Mouse (Mus musculus): ENCODE results near the gene Cxcl15. TPM values are rescaled to one million over a fixed set of nuclear protein-coding genes. Genes with fewer than 3 reads are reported as not detected.
A peak's percentile ranks its signal among the peaks of the same experiment; 100 is the strongest.
"Not testable (repeated sequence)": the region's sequence is repeated elsewhere in the genome, so short reads cannot be mapped to it uniquely, and the experiment has no call there.

Gene Cxcl15
- total RNA-seq, 1 experiment from 2014 or later, result not detected

GRCm38 (mm10) chr5:90789306-90790073 lies 4.8 kb upstream of the Cxcl15 start:
- DNase-seq, result peak; percentile 59

DNA sequence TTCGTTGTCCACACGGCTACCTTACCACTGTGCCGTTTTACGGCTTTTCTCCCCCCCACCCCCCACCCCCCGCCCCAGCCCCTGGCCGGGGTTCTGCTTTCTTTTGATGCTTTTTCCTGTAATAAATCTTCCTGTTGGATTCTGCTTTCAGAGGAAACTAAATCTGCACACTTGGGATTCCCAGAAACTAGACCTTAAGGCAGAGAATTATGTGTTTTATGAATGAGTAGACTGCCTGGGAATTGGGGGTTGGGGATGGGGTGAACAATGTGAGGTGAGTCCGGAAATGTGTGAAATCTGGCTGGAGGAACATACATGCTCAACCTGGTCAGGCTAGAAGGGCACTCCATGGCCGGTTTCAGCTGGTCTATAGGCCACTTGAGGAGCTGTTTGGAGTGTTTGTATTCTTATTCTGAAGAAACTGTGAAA lies 4.2 kb upstream of the Cxcl15 start:
- DNase-seq, result no peak

- not testable (repeated sequence) for DNase-seq
Observed at GRCm38 (mm10) chr5:90795392-90795791, 1.1 kb downstream of the Cxcl15 start.

- no peak for DNase-seq
Observed at GRCm38 (mm10) chr5:90804574-90804973, 10.2 kb downstream of the Cxcl15 start.

GRCm38 (mm10) chr5:90806050-90806449 lies 11.7 kb downstream of the Cxcl15 start:
- no peak for DNase-seq

GRCm38 (mm10) chr5:90807176-90807950 lies 13.0 kb downstream of the Cxcl15 start:
- DNase-seq, result no peak

GRCm38 (mm10) chr5:90819756-90820155 lies 25.4 kb downstream of the Cxcl15 start:
- no peak for DNase-seq

DNA sequence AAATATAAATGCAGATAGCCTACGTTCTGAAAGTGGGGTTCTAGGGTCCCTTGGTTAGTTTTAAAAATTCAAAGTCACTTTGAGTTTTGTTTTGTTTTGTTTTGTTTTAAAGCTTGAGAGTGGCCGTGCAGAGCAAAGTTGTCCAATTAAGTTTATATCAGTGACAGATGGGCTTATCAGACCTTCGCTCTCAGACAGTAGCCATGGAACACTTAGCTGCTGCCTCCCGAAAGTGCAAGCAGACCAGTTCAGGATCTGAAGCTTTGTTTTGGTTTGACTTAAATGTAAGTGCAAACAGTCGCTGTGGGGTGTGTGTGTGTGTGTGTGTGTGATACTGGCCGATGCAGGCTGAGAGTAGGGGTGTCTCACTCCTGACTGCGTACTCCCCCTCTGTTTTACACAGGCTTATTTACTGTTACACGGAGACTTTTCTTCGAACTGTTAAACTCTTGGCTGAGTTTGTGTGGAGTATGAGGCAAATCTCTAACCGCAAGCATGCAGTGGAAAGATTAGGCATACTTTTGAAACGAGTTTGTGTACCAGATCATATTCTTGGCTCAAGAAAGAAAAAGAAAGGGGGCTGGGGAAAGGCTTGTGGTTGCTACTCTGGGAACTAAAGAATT lies 37.9 kb downstream of the Cxcl15 start:
- no peak for DNase-seq

DNA sequence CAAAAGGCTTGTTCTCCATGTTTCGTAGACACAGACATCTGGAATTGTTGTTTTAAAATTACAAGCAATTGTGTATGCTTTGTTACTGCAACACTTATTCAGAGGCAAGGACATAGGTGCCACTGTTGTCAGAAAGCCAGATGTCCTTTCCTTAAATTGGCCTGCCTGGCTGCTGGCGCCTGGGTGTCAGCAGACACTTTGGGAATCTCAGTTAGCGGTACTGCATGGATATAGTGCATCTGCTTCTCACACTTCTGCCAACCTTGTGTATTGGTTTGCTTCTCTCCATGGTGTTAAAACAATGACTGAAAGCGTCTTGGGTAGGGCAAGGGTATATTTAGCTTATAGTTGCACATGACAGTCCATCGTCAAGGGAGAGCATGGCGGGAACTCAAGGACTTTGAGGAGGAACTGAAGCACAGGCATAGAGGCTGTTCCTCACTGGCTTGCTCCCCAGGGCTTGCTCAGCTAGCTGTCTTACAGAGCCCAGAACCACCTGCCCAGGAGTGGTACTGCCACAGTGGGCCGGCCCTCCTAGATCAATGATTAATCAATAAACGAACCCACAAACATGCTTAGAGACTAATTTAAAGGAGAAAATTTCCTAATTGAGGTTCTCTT lies 38.5 kb downstream of the Cxcl15 start:
- no peak for DNase-seq

GRCm38 (mm10) chr5:90834436-90834835 lies 40.1 kb downstream of the Cxcl15 start:
- DNase-seq, result no peak

- no peak for DNase-seq
Observed at GRCm38 (mm10) chr5:90838582-90838981, 44.2 kb downstream of the Cxcl15 start.

- DNase-seq, result no peak
Observed at GRCm38 (mm10) chr5:90840902-90841869, 46.9 kb downstream of the Cxcl15 start.

GRCm38 (mm10) chr5:90843891-90844290 lies 49.6 kb downstream of the Cxcl15 start:
- no peak for DNase-seq

DNA sequence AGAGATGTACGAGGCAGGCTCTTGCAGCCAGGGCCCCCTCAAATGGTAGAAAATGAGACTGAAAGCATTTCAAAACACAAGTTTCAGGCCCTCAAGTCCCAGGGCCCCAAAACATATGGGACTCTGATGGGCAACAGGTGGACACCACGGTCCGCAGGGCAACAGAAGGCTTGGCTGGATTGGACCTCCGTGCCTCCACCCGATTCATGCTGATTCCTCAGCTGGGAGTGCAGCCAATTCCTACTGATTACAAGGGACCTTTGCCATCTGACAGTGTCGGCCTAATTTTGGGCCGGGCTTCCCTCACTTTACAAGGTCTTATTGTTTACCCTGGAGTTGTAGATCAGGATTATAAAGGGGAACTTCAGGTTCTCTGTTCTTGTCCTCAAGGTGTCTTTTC lies 55.8 kb downstream of the Cxcl15 start:
- DNase-seq, result not testable (repeated sequence)

- DNase-seq, result not testable (repeated sequence)
Observed at GRCm38 (mm10) chr5:90851391-90851790, 57.1 kb downstream of the Cxcl15 start.

Small RNA genes lying within 50 kb of the gene (microRNA-seq; reads per million reads assigned to microRNA genes)
- 0 reads per million in 2 experiments for gene Gm24322

Other genes with a start within 250 kb of the Cxcl15 start
- gene 5830473C10Rik, start 233.4 kb upstream of the Cxcl15 start, total RNA-seq (2021), result 0.45 and 5.9 TPM in 2 replicates
- gene Rassf6, start 153.9 kb upstream of the Cxcl15 start, total RNA-seq (2021), result 3.1 and 3.5 TPM in 2 replicates
- not detected in 2 replicates for gene Cxcl5, start 35.2 kb upstream of the Cxcl15 start, total RNA-seq (2021)
- 5.4 and 5.9 TPM in 2 replicates for gene Ppbp, start 26.0 kb upstream of the Cxcl15 start, total RNA-seq (2021)
- 20.8 and 32.7 TPM in 2 replicates for gene Pf4, start 22.1 kb upstream of the Cxcl15 start, total RNA-seq (2021)
- not detected in 2 replicates for gene Cxcl3, start 8.4 kb upstream of the Cxcl15 start, total RNA-seq (2021)
- gene Cxcl1, start 96.7 kb downstream of the Cxcl15 start, total RNA-seq (2021), result 0.86 and 1.3 TPM in 2 replicates
- 0.30 TPM in 1 of 2 replicates, not detected in the other for gene Cxcl2, start 109.3 kb downstream of the Cxcl15 start, total RNA-seq (2021)
- 15.3 and 16.7 TPM in 2 replicates for gene Mthfd2l, start 136.6 kb downstream of the Cxcl15 start, total RNA-seq (2021)
- not detected in 2 replicates for gene Epgn, start 232.9 kb downstream of the Cxcl15 start, total RNA-seq (2021)

Measured in adrenal gland, postnatal 14 days (tissue).